Mouse (Mus musculus) lung, postnatal 0 days (tissue): Measurements from ENCODE around the gene Ypel2. TPM values are rescaled to one million over a fixed set of nuclear protein-coding genes. Genes with fewer than 3 reads are reported as not detected.
A peak's percentile ranks its signal among the peaks of the same experiment; 100 is the strongest.
"Not testable (repeated sequence)": the region's sequence is repeated elsewhere in the genome, so short reads cannot be mapped to it uniquely, and the experiment has no call there.

Experiments used
- ATAC-seq: fragments of 200-750 bp; cut with Nextera tagmentation; 2 replicates; pipeline ENCODE4 v1.8.0; 2017; ENCODE audit warnings: moderate library complexity
- DNase-seq: peaks from one replicate; pipeline ENCODE4 v3.0.0-alpha.2; 2016; ENCODE audit warnings: low spot score
- H3K27ac ChIP-seq: fragments of 300-500 bp; sonication (generic); 2 replicates; pipeline ENCODE4 v1.5.1; 2014; ENCODE audit warnings: antibody characterized with exemption, mild to moderate bottlenecking, low read length, mixed read lengths
- H3K27me3 ChIP-seq: fragments of 300-500 bp; sonication (generic); replicated peaks from 2 replicates; pipeline ENCODE4 v1.6.1; 2014; ENCODE audit warnings: low read length, mixed read lengths; ENCODE audit not compliant: insufficient read depth
- H3K36me3 ChIP-seq: fragments of 300-500 bp; sonication (generic); 2 replicates; pipeline ENCODE4 v1.6.1; 2014; ENCODE audit warnings: low read length, mixed read lengths; ENCODE audit not compliant: insufficient read depth
- H3K4me1 ChIP-seq: fragments of 300-500 bp; sonication (generic); 2 replicates; pipeline ENCODE4 v1.6.1; 2014; ENCODE audit warnings: antibody characterized with exemption, low read depth, low read length, mixed read lengths; ENCODE audit not compliant: insufficient read depth
- H3K4me2 ChIP-seq: fragments of 300-500 bp; sonication (generic); replicated peaks from 2 replicates; pipeline ENCODE4 v1.6.1; 2014; ENCODE audit warnings: low read depth, mild to moderate bottlenecking, low read length, moderate library complexity, mixed read lengths
- H3K4me3 ChIP-seq: fragments of 300-500 bp; sonication (generic); 2 replicates; pipeline ENCODE4 v1.5.1; 2014; ENCODE audit warnings: low read depth, low read length
- H3K9ac ChIP-seq: fragments of 300-500 bp; sonication (generic); replicated peaks from 2 replicates; pipeline ENCODE4 v1.6.1; 2014; ENCODE audit warnings: low read depth, mild to moderate bottlenecking
- H3K9me3 ChIP-seq: fragments of 300-500 bp; sonication (generic); 2 replicates; pipeline ENCODE4 v1.6.1; 2016; ENCODE audit warnings: low read length, mixed read lengths
- CTCF ChIP-seq: IDR thresholded peaks from 2 replicates; pipeline ENCODE4 v1.5.1; 2016; ENCODE audit warnings: antibody characterized with exemption, mild to moderate bottlenecking
- EP300 ChIP-seq: IDR thresholded peaks from 2 replicates; pipeline ENCODE4 v1.6.1; 2016; ENCODE audit warnings: antibody characterized with exemption, mild to moderate bottlenecking, control low read depth
- WGBS: fragments of 180-500 bp; shearing (Covaris S2); extraction: QIAGEN DNeasy Blood & Tissue Kit; methylation state at CpG from one replicate; pipeline ENCODE4 v1.1.7; 2014; 5-methylcytosine and 5-hydroxymethylcytosine counted together
- polyA plus RNA-seq: library from polyadenylated mRNA; unstranded; fragments of >200 nt; fragmentation: Nextera tagmentation; extraction: Ambion mirVana; gene quantifications from 2 replicates; pipeline ENCODE4 v1.2.1, GENCODE M21; 2015

Gene Ypel2
- polyA plus RNA-seq, 1 experiment from 2014 or later: 8.5 TPM

DNA sequence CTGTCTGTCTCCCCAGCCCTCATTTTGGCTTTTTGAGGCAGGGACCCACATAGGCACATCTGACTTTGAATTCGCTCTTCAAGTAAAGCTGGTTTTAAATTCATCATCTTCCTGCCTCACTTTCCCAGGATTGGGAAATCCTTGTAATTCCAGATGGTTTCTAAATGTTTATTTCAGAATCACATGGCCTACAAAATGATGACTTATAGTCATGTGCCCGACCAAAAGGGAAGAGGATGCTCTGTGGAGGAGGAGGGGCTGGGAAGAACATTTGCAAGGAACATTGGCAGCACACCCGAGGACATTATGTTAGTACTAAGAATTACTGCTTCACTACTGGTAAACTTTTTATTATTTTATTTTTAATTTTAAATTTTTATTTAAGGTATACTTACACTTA is 31.8 kb upstream of the Ypel2 start:
- DNase-seq: peak; percentile 55
- TF ChIP-seq CTCF (no peak), EP300 (peak; percentile 48; the same call in 1 of the 2 replicates)
- H3K9ac ChIP-seq: no peak overlapping the region
- H3K27me3 ChIP-seq: no peaks in the 10 kb centered on the region
- H3K4me2 ChIP-seq: no peak overlapping the region
- peak; percentile 30; the same call in 1 of the 2 replicates for ATAC-seq
- H3K4me1 ChIP-seq: peaks cover 14% of the 10 kb centered on the region
- no peaks in the 10 kb centered on the region for H3K36me3 ChIP-seq
- 32% methylated on average over 3 of the region's 3 CpGs for WGBS
- H3K27ac ChIP-seq: peak overlapping the region; percentile 89; the same call in 1 of the 2 replicates
- no peak overlapping the region for H3K4me3 ChIP-seq
- H3K9me3 ChIP-seq: no peaks in the 10 kb centered on the region

DNA sequence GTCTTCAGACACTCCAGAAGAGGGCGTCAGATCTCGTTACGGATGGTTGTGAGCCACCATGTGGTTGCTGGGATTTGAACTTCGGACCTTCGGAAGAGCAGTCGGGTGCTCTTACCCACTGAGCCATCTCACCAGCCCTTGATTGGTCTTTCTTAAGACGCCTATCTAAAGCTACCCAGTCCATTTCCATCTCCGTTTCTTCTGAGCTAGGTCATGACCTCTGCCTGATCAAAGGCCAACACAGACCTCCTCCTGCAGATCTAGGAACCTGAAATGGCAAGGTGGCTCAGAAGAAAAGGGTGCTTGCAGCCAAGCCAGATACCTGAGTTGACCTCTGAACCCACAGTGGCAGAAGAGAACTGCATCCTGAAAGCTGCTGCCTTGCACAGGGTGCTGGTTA is 29.7 kb upstream of the Ypel2 start:
- H3K4me2 ChIP-seq, ATAC-seq, H3K36me3 ChIP-seq, H3K9ac ChIP-seq, DNase-seq, H3K4me3 ChIP-seq, H3K27me3 ChIP-seq, H3K27ac ChIP-seq, H3K9me3 ChIP-seq: not testable (repeated sequence)
- peaks cover 12% of the 10 kb centered on the region for H3K4me1 ChIP-seq
- WGBS: 66% methylated on average over 8 of the region's 8 CpGs

DNA sequence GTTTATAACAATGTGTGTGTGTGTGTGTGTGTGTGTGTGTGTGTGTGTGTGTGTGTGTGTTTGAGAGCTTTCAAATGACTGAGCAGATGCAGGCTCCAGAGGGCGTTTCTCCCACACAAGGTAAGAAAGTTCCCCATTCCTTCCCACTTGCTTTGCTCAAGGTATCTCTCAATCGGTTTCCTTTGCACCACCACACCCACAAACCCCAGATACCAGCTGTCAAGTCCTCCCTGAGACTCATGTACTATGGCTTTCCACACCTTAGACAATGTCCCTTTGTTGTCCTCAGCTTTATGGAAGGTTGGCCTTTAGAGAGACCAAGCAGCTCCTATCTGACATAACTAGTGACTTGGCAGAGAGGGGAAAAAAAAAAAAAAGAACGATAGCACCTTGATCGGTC is 29.3 kb upstream of the Ypel2 start:
- no peak for ATAC-seq
- Histone ChIP-seq H3K9ac (no peak overlapping the region), H3K36me3 (no peaks in the 10 kb centered on the region), H3K27ac (no peak overlapping the region), H3K4me1 (peaks cover 12% of the 10 kb centered on the region), H3K4me2 (no peak overlapping the region), H3K9me3 (no peaks in the 10 kb centered on the region), H3K27me3 (no peaks in the 10 kb centered on the region), H3K4me3 (no peak overlapping the region)
- TF ChIP-seq EP300: no peak
- TF ChIP-seq CTCF: no peak
- WGBS: 71% methylated on average over 3 of the region's 4 CpGs
- DNase-seq: no peak

DNA sequence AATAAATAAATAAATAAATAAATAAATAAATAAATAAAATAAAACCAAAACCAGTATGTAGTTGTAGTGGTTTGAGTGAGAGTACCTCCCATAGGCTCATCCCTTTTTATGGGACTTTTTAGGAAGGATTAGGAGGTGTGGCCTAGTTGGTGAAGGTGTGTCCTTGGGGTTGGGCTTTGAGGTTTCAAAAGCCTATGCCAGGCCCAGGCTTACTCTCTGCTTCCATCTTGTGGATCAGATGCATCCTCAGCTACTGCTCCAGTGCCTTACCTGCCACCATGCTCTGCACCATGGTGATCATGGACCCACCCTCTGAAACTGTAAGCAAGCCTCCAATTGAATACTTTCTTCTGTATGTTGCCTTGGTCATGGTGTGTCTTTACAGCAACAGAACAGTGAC is 28.0 kb upstream of the Ypel2 start:
- Histone ChIP-seq H3K4me3 (no peak overlapping the region), H3K27me3 (no peaks in the 10 kb centered on the region), H3K36me3 (no peaks in the 10 kb centered on the region), H3K9me3 (no peaks in the 10 kb centered on the region), H3K27ac (no peak overlapping the region), H3K4me1 (peaks cover 8% of the 10 kb centered on the region), H3K4me2 (no peak overlapping the region), H3K9ac (no peak overlapping the region)
- ATAC-seq: no peak
- TF ChIP-seq CTCF (no peak), EP300 (no peak)
- DNase-seq: no peak

DNA sequence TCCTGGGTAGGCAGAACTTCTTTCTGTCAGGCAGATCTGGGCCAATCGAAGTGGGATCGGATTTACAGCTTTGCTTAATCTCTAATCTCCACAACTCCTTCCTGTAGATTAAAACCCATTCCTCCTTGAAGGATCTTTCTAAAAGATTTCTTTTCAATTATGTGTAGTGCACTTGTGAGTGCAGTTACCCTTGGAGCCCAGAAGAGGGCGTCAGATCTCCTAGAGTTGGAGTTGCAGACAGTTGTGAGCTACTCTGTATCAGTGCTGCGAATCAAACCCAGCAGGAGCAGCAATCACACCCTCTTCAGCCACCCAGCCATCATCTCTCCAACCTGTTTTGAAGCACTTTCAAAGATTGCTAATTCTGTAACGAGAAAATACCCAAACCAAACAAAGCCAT is 26.9 kb upstream of the Ypel2 start:
- WGBS: 62% methylated on average over 5 of the region's 5 CpGs
- Histone ChIP-seq H3K9ac (no peak overlapping the region), H3K9me3 (no peaks in the 10 kb centered on the region), H3K4me3 (no peak overlapping the region), H3K27ac (no peak overlapping the region), H3K36me3 (no peaks in the 10 kb centered on the region), H3K27me3 (no peaks in the 10 kb centered on the region), H3K4me2 (no peak overlapping the region), H3K4me1 (no peaks in the 10 kb centered on the region)
- no peak for TF ChIP-seq EP300
- TF ChIP-seq CTCF: peak; percentile 50
- ATAC-seq: peak; percentile 27; the same call in 1 of the 2 replicates
- peak; percentile 62 for DNase-seq

DNA sequence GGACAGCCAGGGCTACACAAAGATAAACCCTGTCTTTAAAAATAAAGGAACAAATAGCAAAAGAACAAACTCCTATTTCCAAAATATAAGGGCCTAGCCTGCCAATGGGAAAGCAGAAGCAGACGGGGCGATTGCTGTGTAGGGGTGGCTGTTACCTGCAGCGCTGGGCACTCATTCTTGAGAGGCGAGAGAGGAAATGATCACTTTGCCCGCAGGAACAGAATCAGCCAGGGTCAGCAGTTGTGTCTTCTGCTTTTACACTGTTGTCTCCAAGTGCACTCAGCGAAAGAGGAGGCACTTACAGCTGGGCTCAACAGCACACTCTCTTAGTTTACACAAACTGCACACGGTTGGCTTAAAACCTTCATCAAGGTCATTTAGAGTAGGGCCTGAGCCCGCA is 25.9 kb upstream of the Ypel2 start:
- Histone ChIP-seq H3K36me3 (no peaks in the 10 kb centered on the region), H3K4me3 (no peak overlapping the region), H3K27me3 (no peaks in the 10 kb centered on the region), H3K9ac (no peak overlapping the region), H3K27ac (no peak overlapping the region), H3K9me3 (no peaks in the 10 kb centered on the region), H3K4me1 (no peaks in the 10 kb centered on the region), H3K4me2 (no peak overlapping the region)
- no peak for ATAC-seq
- DNase-seq: no peak
- TF ChIP-seq EP300 (no peak), CTCF (no peak)
- WGBS: 61% methylated on average over 8 of the region's 8 CpGs

DNA sequence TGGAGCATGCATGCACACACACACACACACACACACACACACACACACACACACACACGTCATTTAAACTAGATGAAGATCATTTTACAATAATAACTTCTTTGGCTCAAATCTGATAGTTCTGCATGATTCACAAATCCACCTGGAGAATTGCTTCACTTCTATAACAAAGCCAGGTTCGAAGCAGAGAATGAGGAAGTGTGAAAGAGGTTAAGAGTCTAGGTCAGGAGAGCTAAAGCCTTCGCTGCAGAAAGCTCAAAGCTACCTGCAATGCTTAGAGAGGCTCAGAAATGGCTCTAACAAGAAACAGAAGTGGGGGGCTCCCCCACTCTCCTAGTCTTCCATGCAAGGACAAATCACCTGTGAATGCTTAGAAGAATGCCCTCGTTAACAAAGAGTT is 24.6 kb upstream of the Ypel2 start:
- DNase-seq: peak; percentile 82
- Histone ChIP-seq H3K36me3 (no peaks in the 10 kb centered on the region), H3K4me1 (no peaks in the 10 kb centered on the region), H3K4me3 (no peak overlapping the region), H3K27ac (peak overlapping the region; percentile 66; the same call in 1 of the 2 replicates), H3K27me3 (no peaks in the 10 kb centered on the region), H3K4me2 (no peak overlapping the region), H3K9me3 (no peaks in the 10 kb centered on the region), H3K9ac (no peak overlapping the region)
- ATAC-seq: peak; percentile 48
- no peak for TF ChIP-seq CTCF
- no peak for TF ChIP-seq EP300
- WGBS: 46% methylated on average over 4 of the region's 4 CpGs
